Mouse (Mus musculus): Measurements from ENCODE around the gene Gdf2. TPM values are rescaled to one million over a fixed set of nuclear protein-coding genes. Genes with fewer than 3 reads are reported as not detected.

Gdf2 gene
- polyA plus RNA-seq, 1 experiment from 2014 or later: not detected

GRCm38 (mm10) chr14:33956055-33956454, 15.2 kb downstream of the Gdf2 start:
- DNase-seq (ENCODE audit: low spot score): no peak

DNA sequence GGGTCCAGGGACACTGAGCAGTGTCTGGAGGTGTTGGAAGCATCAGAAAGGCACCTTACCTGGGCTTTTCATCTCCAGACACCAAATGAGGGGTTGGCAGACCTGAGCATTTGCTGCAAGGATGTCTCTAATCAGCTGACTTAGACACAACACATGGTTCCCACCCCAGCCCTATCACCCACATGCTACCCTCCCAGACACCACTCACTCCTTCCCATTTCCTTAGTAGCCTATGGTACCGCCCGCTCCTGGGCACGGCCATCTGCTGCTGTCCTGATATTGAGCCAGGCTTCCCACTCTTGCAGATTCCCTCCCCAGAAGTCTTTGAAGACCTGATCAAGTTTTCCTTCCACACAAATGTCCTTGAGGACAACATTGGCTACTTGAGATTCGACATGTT, 17.3 kb downstream of the Gdf2 start:
- DNase-seq (ENCODE audit: low spot score): no peak

DNA sequence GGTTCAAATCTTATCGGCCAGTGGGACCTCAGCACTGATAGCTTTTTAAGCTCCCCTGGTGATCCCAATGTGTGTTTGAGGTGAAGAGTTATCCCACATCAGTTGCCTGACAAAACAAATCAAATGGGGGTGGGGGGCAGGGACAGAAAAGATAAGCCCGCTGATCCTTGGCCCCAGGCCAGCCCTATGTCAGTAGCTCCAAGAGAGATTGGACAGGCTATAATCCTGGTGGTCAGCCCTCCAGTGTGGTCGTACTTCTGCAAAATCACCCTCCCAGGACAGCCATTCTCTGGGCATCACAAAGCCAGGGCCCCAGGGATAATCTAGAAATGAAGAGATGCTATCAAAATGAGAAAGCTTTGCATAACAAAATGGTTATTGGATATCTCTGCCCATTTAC, 18.0 kb downstream of the Gdf2 start:
- no peak for DNase-seq (ENCODE audit: low spot score)

- DNase-seq (ENCODE audit: low spot score): peak; percentile 9
Observed at GRCm38 (mm10) chr14:33959341-33959740, 18.5 kb downstream of the Gdf2 start.

DNA sequence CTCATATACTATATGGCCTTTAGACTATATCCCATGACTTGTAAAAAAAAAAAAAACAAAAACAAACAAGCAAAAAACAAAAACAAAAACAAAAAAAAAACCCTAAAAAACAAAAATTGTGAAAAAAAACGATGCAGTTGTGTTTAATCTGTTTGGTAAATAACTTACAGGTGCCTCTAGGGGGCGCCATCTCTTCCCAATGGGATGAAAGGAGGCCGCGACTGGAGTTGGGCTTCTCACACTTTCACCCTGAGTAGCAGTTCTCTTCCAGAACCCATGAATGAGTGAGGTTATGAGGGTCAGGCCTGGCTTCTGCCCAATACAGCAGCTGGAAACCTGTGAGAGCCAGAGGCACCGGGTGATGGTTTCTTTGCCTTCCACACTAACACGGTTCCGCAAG, 24.8 kb downstream of the Gdf2 start:
- DNase-seq (ENCODE audit: low spot score): no peak

GRCm38 (mm10) chr14:33972679-33973078, 31.8 kb downstream of the Gdf2 start:
- no peak for DNase-seq (ENCODE audit: low spot score)

- no peak for DNase-seq (ENCODE audit: low spot score)
Observed at GRCm38 (mm10) chr14:33974752-33975151, 33.9 kb downstream of the Gdf2 start.

GRCm38 (mm10) chr14:33977748-33978147, 36.9 kb downstream of the Gdf2 start:
- DNase-seq (ENCODE audit: low spot score): no peak

DNA sequence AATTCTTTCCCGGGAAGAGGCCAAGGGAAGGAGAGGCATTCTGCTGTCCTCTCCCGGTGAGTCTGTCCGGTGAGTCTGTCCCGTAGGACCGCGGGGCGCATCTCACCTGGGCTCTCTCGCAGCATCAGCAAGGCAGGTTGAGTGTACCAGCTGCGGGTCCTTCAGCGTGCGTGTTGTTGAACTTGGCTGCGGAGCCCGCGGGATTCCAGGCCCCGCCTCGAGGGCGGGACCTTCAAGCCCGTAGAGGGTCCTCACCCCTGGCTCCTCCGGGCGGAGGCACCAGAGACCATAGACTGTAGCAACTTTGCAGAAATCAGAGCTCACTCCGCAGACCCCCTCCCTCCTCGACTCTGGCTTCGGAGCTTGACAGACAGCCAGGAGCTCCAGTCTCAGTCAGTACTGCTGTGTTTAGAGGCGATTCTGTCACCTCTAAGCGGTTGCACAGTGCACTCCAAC, 37.8 kb downstream of the Gdf2 start, which contains the start of gene Zfp488:
Gene Zfp488, minus strand, starts transcription at position 161 of the 456 bp plus-strand sequence.
- DNase-seq (ENCODE audit: low spot score): no peak

GRCm38 (mm10) chr14:33989201-33989600, 48.4 kb downstream of the Gdf2 start:
- DNase-seq (ENCODE audit: low spot score): no peak

DNA sequence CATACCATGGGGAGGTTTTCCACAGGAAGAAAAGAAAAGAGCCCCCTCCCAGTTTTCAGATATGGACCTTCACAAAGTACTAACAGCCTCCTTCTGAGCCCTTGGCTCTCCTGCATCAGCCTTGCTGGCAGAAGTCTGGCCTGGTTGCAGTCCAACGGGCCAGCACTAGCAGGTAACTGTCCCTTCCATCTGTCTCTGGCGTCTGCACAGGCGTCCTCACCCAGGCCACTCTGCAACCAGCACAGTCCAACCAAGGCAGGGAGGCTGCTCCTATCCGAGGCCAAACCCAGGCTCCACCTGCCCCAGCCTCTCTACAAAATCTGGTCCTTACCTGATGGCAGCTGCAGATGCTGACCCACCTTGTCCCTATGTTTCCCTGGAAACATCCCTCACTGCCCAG, 51.1 kb downstream of the Gdf2 start:
- DNase-seq (ENCODE audit: low spot score): no peak

DNA sequence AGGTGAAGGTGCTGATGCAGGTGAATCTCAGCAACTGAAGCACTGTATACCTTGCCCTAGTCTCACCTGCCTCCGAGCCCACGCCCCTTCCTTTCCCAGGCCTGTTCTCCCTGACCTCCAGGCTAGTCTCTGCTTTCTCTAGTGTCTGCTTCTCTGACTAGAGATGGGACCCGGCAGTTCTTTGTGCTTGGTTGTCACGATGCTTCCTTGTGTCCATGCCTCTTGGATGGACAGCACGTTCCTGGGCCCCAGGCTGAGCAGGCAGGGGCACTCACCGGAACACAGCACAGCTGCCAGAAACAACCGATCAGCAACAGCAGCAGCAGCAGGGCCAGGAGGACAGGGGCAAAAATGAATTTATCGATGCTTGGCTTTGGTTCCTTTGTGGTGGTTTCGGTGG, 52.2 kb downstream of the Gdf2 start:
- DNase-seq (ENCODE audit: low spot score): no peak

DNA sequence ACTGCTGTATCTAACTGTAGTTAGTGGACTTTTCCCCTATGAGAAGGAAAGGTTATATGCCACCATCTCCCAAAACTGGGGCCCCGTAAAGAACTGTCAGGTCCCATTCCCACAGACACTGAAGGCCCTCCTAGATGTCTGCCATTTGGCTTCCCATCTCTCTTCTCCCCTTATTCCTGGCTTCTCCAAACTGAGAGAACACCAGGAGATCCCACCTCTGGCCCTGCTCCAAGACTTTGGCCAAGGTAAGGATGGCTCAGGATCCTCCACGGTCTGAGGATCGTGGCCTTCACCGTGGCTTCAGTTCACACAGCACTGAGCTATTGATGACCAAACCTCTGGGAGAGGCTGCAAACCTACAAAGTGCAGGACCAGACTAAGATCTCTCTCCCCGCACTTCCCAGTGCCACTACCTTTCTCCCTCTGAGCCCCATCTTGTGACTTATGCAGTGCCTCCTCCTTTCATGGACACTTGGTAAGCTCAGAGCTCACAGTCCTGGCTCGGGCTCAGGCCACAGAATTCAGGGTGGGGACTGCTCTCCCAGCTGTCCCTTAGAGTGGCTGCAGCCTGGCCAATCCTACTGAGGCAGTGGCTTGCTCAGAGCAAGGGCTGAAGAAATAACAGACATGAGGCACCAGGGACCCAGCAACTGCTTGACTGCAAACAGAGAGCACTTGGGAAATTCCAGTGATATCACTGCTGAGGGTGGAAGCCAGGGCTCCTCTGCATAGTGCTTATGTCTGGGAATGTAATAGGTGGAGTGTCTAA, 52.9 kb downstream of the Gdf2 start:
- DNase-seq (ENCODE audit: low spot score): no peak

Other genes with a start within 250 kb of the Gdf2 start
- gene Gdf10, start 17.5 kb upstream of the Gdf2 start, polyA plus RNA-seq (2015; fragmentation: Nextera tagmentation; extraction: Ambion mirVana): 1.9 and 2.5 TPM in 2 replicates
- gene Rbp3, start 13.0 kb downstream of the Gdf2 start, polyA plus RNA-seq (2015; fragmentation: Nextera tagmentation; extraction: Ambion mirVana): not detected in 2 replicates
- not detected in 2 replicates for gene Zfp488, start 37.7 kb downstream of the Gdf2 start, polyA plus RNA-seq (2015; fragmentation: Nextera tagmentation; extraction: Ambion mirVana)
- gene Gm30083, start 74.1 kb downstream of the Gdf2 start, polyA plus RNA-seq (2015; fragmentation: Nextera tagmentation; extraction: Ambion mirVana): not detected in 2 replicates
- gene Gm5460, start 75.7 kb downstream of the Gdf2 start, polyA plus RNA-seq (2015; fragmentation: Nextera tagmentation; extraction: Ambion mirVana): not detected in 2 replicates
- 0.05 TPM in 1 of 2 replicates, not detected in the other for gene Antxrl, start 111.7 kb downstream of the Gdf2 start, polyA plus RNA-seq (2015; fragmentation: Nextera tagmentation; extraction: Ambion mirVana)
- gene Anxa8, start 144.9 kb downstream of the Gdf2 start, polyA plus RNA-seq (2015; fragmentation: Nextera tagmentation; extraction: Ambion mirVana): 20.5 and 22.8 TPM in 2 replicates
- 0.22 TPM in 1 of 2 replicates, not detected in the other for gene A630023A22Rik, start 161.7 kb downstream of the Gdf2 start, polyA plus RNA-seq (2015; fragmentation: Nextera tagmentation; extraction: Ambion mirVana)
- gene Npy4r, start 211.4 kb downstream of the Gdf2 start, polyA plus RNA-seq (2015; fragmentation: Nextera tagmentation; extraction: Ambion mirVana): 0.08 TPM in 1 of 2 replicates, not detected in the other